48 mouse cellular contexts compared by ENCODE assay signal in the genomic region with DNA sequence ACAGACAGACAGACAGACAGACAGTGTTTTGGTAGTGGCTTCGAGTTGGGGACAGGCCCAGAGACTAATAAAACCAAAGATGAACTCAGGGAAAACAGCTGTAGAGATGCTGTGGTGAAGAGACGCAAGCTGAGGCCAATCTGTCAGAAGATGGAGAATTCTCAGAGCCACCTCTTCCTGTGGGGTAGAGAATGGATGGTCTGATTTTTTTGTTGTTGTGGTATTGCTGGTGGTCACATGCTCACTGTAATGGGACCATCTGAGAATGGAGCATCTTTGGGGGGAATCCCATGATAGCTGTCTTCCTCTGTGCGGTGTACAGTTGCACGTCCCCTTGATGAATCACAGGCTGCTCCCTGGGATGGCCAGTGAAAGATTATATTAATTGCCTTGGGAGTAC. TPM values are rescaled to one million over a fixed set of nuclear protein-coding genes. Genes with fewer than 3 reads are reported as not detected.
"Had no signal": no experiment of that assay in that cellular context is flagged by ENCODE, and none has a peak within 500 bp of the region (broad histone marks: within the 10 kb centered on the region; RNA-seq: fewer than 3 reads in every experiment).

No protein-coding gene starts in this region.

- H3K4me1 ChIP-seq: heart, embryonic 12.5 days; heart, embryonic 13.5 days; heart, embryonic 15.5 days; hindbrain, embryonic 12.5 days; hindbrain, embryonic 13.5 days; hindbrain, embryonic 15.5 days; intestine, embryonic 15.5 days; kidney, embryonic 15.5 days had no signal

- H3K27ac ChIP-seq: heart, embryonic 13.5 days; heart, embryonic 15.5 days; hindbrain, embryonic 10.5 days; hindbrain, embryonic 12.5 days; hindbrain, embryonic 13.5 days; hindbrain, embryonic 14.5 days; hindbrain, embryonic 15.5 days; hindbrain, postnatal 0 days; intestine, embryonic 15.5 days; kidney, embryonic 15.5 days; kidney, postnatal 0 days; layer of hippocampus, adult 2 months; left cerebral cortex, adult 2 months had no signal

- DNase-seq: heart, postnatal 10 days; heart, postnatal 14 days; heart, postnatal 36 days; heart, postnatal 4 days; kidney, adult 11 months; kidney, adult 18-20 months; kidney, adult 2 months; kidney, adult 8-10 months; kidney, adult 9 months; kidney, postnatal 10 days; kidney, postnatal 14 days; kidney, postnatal 25 days; kidney, postnatal 36 days; kidney, postnatal 4 days; layer of hippocampus, adult 9-11 months; layer of hippocampus, postnatal 36 days had no signal

- H3K9me3 ChIP-seq: heart, embryonic 12.5 days; heart, embryonic 13.5 days; heart, embryonic 15.5 days; hindbrain, embryonic 10.5 days; hindbrain, embryonic 12.5 days; hindbrain, embryonic 13.5 days; hindbrain, embryonic 15.5 days; intestine, embryonic 15.5 days; kidney, embryonic 15.5 days had no signal

- H3K4me2 ChIP-seq: heart, embryonic 11.5 days; heart, embryonic 12.5 days; heart, embryonic 13.5 days; heart, embryonic 15.5 days; hindbrain, embryonic 12.5 days; hindbrain, embryonic 13.5 days; hindbrain, embryonic 14.5 days; hindbrain, embryonic 15.5 days; intestine, embryonic 15.5 days; kidney, embryonic 15.5 days had no signal

- H3K9ac ChIP-seq: heart, embryonic 12.5 days; heart, embryonic 13.5 days; heart, embryonic 15.5 days; hindbrain, embryonic 12.5 days; hindbrain, embryonic 13.5 days; hindbrain, embryonic 14.5 days; hindbrain, embryonic 15.5 days; intestine, embryonic 15.5 days; kidney, embryonic 15.5 days had no signal

- ATAC-seq: hindbrain, embryonic 16.5 days; hindbrain, postnatal 0 days; inflammation-experienced regulatory T-cells, adult 6 months; intestine, embryonic 15.5 days; intestine, embryonic 16.5 days; intestine, postnatal 0 days had no signal

- H3K27me3 ChIP-seq: intestine, embryonic 15.5 days; kidney, embryonic 15.5 days had no signal

- H3K36me3 ChIP-seq: heart, embryonic 12.5 days; heart, embryonic 13.5 days; heart, embryonic 15.5 days; hindbrain, embryonic 10.5 days; hindbrain, embryonic 12.5 days; hindbrain, embryonic 13.5 days; hindbrain, embryonic 15.5 days; intestine, embryonic 15.5 days; kidney, embryonic 15.5 days had no signal

- H3K4me3 ChIP-seq: heart, embryonic 12.5 days; heart, embryonic 13.5 days; heart, embryonic 15.5 days; hindbrain, embryonic 10.5 days; hindbrain, embryonic 12.5 days; hindbrain, embryonic 13.5 days; hindbrain, embryonic 15.5 days; intestine, embryonic 15.5 days; kidney, embryonic 15.5 days; layer of hippocampus, adult 2 months; left cerebral cortex, adult 2 months had no signal

RNA-seq across cellular contexts. Expression of gene Cd7, which starts 3.3 kb away (rescaled TPM):
- total RNA-seq: hindbrain, postnatal 0 days; layer of hippocampus, adult 18-20 months; layer of hippocampus, adult 2 months; layer of hippocampus, adult 8-10 months; layer of hippocampus, postnatal 10 days; layer of hippocampus, postnatal 14 days; layer of hippocampus, postnatal 25 days; layer of hippocampus, postnatal 36 days had no signal
- polyA plus RNA-seq: heart, embryonic 11.5 days; heart, embryonic 12.5 days; heart, embryonic 14.5 days; heart, postnatal 0 days; hindbrain, embryonic 10.5 days; hindbrain, embryonic 11.5 days; hindbrain, embryonic 12.5 days; hindbrain, embryonic 13.5 days; hindbrain, embryonic 15.5 days; hindbrain, embryonic 16.5 days; hindbrain, postnatal 0 days; kidney, embryonic 14.5 days had no signal

RNA-seq across cellular contexts. Expression of gene Sectm1b, which starts 20.9 kb away (rescaled TPM):
- total RNA-seq: heart, postnatal 10 days; heart, postnatal 14 days; heart, postnatal 25 days; heart, postnatal 36 days; heart, postnatal 4 days; hematopoietic stem cell, adult 5-6 weeks; hindbrain, postnatal 0 days; layer of hippocampus, adult 18-20 months; layer of hippocampus, adult 2 months; layer of hippocampus, adult 8-10 months; layer of hippocampus, postnatal 10 days; layer of hippocampus, postnatal 14 days; layer of hippocampus, postnatal 25 days; layer of hippocampus, postnatal 36 days; left cerebral cortex, adult 18-20 months; left cerebral cortex, adult 2 months; left cerebral cortex, adult 8-10 months had no signal
- polyA plus RNA-seq: heart, embryonic 11.5 days; heart, embryonic 12.5 days; heart, embryonic 13.5 days; heart, embryonic 14.5 days; heart, embryonic 15.5 days; hindbrain, embryonic 10.5 days; hindbrain, embryonic 11.5 days; hindbrain, embryonic 12.5 days; hindbrain, embryonic 13.5 days; hindbrain, embryonic 14.5 days; hindbrain, embryonic 15.5 days; hindbrain, embryonic 16.5 days; hindbrain, postnatal 0 days; inflammation-experienced regulatory T-cells, adult 6 months; kidney, embryonic 14.5 days had no signal

RNA-seq across cellular contexts. Expression of gene Sectm1a, which starts 38.5 kb away (rescaled TPM):
- total RNA-seq: heart, postnatal 10 days; heart, postnatal 14 days; heart, postnatal 25 days; heart, postnatal 36 days; heart, postnatal 4 days; hematopoietic stem cell, adult 5-6 weeks; hindbrain, postnatal 0 days; layer of hippocampus, adult 18-20 months; layer of hippocampus, adult 2 months; layer of hippocampus, adult 8-10 months; layer of hippocampus, postnatal 10 days; layer of hippocampus, postnatal 14 days; layer of hippocampus, postnatal 25 days; layer of hippocampus, postnatal 36 days; left cerebral cortex, adult 18-20 months; left cerebral cortex, adult 2 months; left cerebral cortex, adult 8-10 months had no signal
- polyA plus RNA-seq: heart, embryonic 11.5 days; heart, embryonic 12.5 days; heart, embryonic 13.5 days; heart, embryonic 14.5 days; heart, embryonic 15.5 days; hindbrain, embryonic 10.5 days; hindbrain, embryonic 11.5 days; hindbrain, embryonic 12.5 days; hindbrain, embryonic 13.5 days; hindbrain, embryonic 14.5 days; hindbrain, embryonic 16.5 days; hindbrain, postnatal 0 days; inflammation-experienced regulatory T-cells, adult 6 months had no signal
